Mouse (Mus musculus): ENCODE results near the gene Tmcc2. TPM values are rescaled to one million over a fixed set of nuclear protein-coding genes. Genes with fewer than 3 reads are reported as not detected.

The Tmcc2 gene
- polyA plus RNA-seq, 1 experiment from 2014 or later: 52.9 TPM

DNA sequence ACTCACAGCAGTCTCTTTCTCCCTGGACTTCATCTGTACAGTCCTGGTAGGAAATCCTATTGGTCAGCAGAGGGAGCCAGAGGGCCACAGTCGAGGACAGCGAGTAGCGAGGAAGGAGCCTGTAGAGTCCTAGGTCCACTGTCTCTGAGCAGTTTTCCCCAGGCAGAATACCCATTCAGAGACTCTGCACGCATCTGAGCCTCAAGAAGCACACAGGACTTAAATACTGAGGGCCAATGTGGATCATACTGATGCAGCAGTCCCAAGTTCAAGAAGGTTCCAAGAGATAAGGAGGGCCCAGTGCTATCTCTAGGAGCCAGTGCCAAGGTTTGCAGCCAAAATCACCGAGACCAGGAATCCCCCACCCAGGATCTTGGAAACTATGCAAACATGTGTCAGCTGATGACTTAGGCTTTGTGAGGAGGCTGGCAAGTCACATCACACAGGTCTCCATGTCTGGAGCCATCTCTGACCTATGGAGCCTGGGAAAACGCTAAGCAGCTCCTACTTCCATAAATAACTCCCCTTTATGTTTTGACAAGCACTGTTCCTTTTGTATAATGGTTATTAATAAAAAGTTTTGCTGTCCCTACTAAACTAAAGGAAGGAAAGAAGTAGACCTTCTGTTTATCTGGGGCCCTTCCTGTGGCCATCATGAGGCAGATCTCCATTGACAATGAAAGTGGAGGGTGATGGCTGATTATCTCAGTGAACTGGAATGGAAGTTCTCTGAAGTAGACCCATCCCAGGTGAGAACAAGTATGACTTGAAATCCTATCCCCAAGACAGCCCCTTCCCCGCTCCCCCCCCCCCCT lies 23.2 kb downstream of the Tmcc2 start:
- Histone ChIP-seq H3K27ac (ENCODE audit: poor library complexity, severe bottlenecking) (peak overlapping the region; percentile 67), H3K4me3 (peak overlapping the region; percentile 32), H3K9ac (peak overlapping the region; percentile 44; the same call in 1 of the 2 replicates), H3K27me3 (replicated peaks) (no peaks in the 10 kb centered on the region), H3K9me3 (replicated peaks) (no peaks in the 10 kb centered on the region), H3K4me1 (replicated peaks) (peaks cover 62% of the 10 kb centered on the region), H3K4me2 (no peak overlapping the region; the same call in 1 of the 2 replicates), H3K36me3 (peaks cover 7% of the 10 kb centered on the region)
- WGBS: 22% methylated on average over 7 of the region's 7 CpGs
- ATAC-seq (ENCODE audit: insufficient number of reproducible peaks, low FRiP score): peak; percentile 89

DNA sequence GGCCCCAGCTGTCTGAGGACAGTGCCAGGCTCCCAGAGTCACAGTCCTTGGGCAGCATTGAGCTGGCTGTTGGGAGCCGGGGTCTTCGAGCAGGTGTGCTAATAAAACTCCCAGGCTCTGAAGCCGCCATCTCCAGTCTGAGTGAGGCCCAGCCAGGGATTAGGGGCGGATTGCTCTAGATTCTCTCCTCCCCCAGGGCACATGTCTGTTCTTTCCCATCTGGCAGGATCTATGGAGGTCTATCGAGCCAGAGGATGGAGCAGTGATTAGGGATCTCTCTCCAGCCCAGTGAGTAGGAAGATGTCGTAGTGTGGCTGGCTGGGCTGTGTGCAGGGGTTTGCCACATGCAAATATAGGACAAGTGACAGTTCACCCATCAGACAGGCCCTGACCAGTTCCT lies 24.1 kb downstream of the Tmcc2 start:
- 0 out of 2 replicates have a peak overlapping the region, but pooled peaks have one; percentile 67 for H3K27ac ChIP-seq (ENCODE audit: poor library complexity, severe bottlenecking)
- no peaks in the 10 kb centered on the region for H3K9me3 ChIP-seq (replicated peaks)
- peak overlapping the region; percentile 44; the same call in 1 of the 2 replicates for H3K9ac ChIP-seq
- no peaks in the 10 kb centered on the region for H3K27me3 ChIP-seq (replicated peaks)
- no peak for ATAC-seq (ENCODE audit: insufficient number of reproducible peaks, low FRiP score)
- no peak overlapping the region for H3K4me2 ChIP-seq
- 82% methylated on average over 6 of the region's 6 CpGs for WGBS
- peaks cover 10% of the 10 kb centered on the region for H3K36me3 ChIP-seq
- peaks cover 62% of the 10 kb centered on the region for H3K4me1 ChIP-seq (replicated peaks)
- peak overlapping the region; percentile 32 for H3K4me3 ChIP-seq

DNA sequence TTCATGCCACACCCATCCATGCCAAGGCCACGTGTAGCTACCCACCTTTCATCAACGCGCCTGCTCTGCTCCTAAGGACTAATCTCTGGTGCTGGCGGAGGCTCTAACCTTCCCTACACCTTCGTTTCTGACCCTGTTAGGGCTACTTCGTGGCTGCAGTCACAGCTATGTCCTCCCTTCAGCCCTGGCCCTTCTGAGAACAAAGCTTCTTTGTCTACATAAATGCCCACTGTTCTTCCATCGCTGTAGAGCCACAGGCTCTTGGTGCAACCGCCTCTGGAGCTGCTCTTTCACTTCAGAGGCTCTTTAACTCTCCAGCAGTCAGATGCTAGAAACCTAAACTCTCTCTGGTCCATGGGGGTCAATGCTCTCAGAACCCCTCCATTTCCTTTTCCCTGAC lies 24.8 kb downstream of the Tmcc2 start:
- no peak overlapping the region for H3K27ac ChIP-seq (ENCODE audit: poor library complexity, severe bottlenecking)
- ATAC-seq (ENCODE audit: insufficient number of reproducible peaks, low FRiP score): no peak
- H3K4me1 ChIP-seq (replicated peaks): peaks cover 62% of the 10 kb centered on the region
- 72% methylated on average over 8 of the region's 8 CpGs for WGBS
- no peaks in the 10 kb centered on the region for H3K9me3 ChIP-seq (replicated peaks)
- H3K9ac ChIP-seq: peak overlapping the region; percentile 44
- H3K27me3 ChIP-seq (replicated peaks): no peaks in the 10 kb centered on the region
- H3K4me3 ChIP-seq: peak overlapping the region; percentile 32
- H3K4me2 ChIP-seq: peak overlapping the region; percentile 19; the same call in 1 of the 2 replicates
- H3K36me3 ChIP-seq: peaks cover 10% of the 10 kb centered on the region

DNA sequence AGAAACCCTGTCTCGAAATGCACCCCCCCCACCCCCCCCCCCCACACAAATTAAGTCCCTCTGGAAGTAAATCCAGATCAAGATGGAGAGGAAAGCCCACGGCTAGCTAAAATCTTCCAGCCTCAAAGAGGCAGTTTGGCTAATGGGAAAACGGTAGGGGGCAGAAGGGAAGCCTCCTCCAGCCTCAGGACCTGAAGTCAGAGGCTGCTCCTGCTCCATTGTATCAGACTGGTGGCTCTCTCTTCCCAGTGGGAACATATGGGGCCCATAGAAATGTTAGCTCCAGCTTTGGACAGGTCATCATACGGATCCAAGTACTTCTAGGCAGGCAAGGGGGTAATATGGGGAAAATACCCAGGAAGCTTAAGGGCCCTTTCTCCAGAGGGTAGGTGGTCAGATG lies 25.4 kb downstream of the Tmcc2 start:
- H3K4me1 ChIP-seq (replicated peaks): peaks cover 57% of the 10 kb centered on the region
- no peak overlapping the region for H3K27ac ChIP-seq (ENCODE audit: poor library complexity, severe bottlenecking)
- WGBS: 67% methylated on average over 4 of the region's 4 CpGs
- no peak overlapping the region for H3K9ac ChIP-seq
- 0 out of 2 replicates have a peak overlapping the region, but pooled peaks have one; percentile 2 for H3K4me2 ChIP-seq
- peak overlapping the region; percentile 32 for H3K4me3 ChIP-seq
- ATAC-seq (ENCODE audit: insufficient number of reproducible peaks, low FRiP score): no peak
- peaks cover 15% of the 10 kb centered on the region for H3K36me3 ChIP-seq
- H3K27me3 ChIP-seq (replicated peaks): no peaks in the 10 kb centered on the region
- H3K9me3 ChIP-seq (replicated peaks): no peaks in the 10 kb centered on the region

DNA sequence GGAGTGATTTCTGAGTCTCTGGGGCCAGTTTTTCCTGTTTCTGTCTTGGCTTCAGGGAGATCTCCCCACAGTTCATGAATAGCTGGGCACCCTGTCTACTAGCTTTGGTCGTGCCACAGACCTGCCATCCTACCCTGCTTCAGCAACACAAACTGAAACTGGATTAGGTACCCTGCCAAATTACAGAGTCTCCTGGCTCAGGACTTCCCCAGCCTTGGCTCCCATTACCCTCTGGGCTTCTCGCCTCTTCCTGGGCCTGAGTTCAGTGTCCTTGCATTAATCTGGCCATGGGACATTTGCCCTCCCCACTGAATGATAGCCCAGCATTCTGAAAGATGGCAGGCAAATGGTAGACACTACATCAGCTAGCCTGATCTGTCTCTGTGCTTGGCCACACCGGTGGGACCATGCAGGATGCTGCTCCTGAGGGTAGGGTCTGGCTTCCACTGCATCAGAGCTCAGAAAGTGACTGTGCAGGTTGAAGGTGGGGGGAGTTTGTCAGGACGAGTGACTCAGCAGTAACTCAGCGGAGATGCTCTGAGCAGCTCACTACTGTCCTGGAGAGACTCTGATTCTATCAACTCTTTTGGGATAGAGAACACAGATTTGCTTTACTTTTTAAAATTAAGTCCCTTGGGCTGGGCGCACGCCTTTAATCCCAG lies 26.1 kb downstream of the Tmcc2 start:
- ATAC-seq (ENCODE audit: insufficient number of reproducible peaks, low FRiP score): no peak
- no peaks in the 10 kb centered on the region for H3K27me3 ChIP-seq (replicated peaks)
- H3K9ac ChIP-seq: peak overlapping the region; percentile 25; the same call in 1 of the 2 replicates
- H3K9me3 ChIP-seq (replicated peaks): no peaks in the 10 kb centered on the region
- H3K27ac ChIP-seq (ENCODE audit: poor library complexity, severe bottlenecking): no peak overlapping the region
- 84% methylated on average over 7 of the region's 7 CpGs for WGBS
- peak overlapping the region; percentile 39 for H3K4me2 ChIP-seq
- peaks cover 21% of the 10 kb centered on the region for H3K36me3 ChIP-seq
- peaks cover 50% of the 10 kb centered on the region for H3K4me1 ChIP-seq (replicated peaks)
- peak overlapping the region; percentile 32 for H3K4me3 ChIP-seq

DNA sequence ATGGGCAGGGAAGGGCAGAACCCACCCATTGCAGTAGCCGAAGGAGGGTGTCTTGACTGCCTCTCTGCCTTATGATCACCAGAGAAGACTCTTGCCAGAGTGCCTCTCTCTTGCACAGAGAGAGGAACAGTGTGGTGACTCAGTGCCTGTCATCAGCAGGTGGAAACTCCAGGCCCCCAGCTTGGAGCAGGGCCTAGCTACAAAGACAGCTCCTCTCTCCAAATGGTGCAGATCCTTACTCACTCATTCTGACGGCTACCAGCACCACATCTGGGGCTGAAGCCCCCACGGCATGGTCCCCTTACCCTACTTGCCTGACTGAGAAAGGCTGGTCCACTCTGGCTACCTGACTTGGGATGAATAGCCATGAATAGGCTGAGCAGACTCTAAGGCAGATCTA lies 26.7 kb downstream of the Tmcc2 start:
- H3K9ac ChIP-seq: peak overlapping the region; percentile 25; the same call in 1 of the 2 replicates
- ATAC-seq (ENCODE audit: insufficient number of reproducible peaks, low FRiP score): no peak
- 65% methylated on average over 3 of the region's 3 CpGs for WGBS
- H3K27me3 ChIP-seq (replicated peaks): no peaks in the 10 kb centered on the region
- no peaks in the 10 kb centered on the region for H3K9me3 ChIP-seq (replicated peaks)
- H3K4me1 ChIP-seq (replicated peaks): peaks cover 50% of the 10 kb centered on the region
- H3K36me3 ChIP-seq: peaks cover 28% of the 10 kb centered on the region
- 0 out of 2 replicates have a peak overlapping the region, but pooled peaks have one; percentile 25 for H3K27ac ChIP-seq (ENCODE audit: poor library complexity, severe bottlenecking)
- H3K4me2 ChIP-seq: peak overlapping the region; percentile 39
- peak overlapping the region; percentile 32 for H3K4me3 ChIP-seq

DNA sequence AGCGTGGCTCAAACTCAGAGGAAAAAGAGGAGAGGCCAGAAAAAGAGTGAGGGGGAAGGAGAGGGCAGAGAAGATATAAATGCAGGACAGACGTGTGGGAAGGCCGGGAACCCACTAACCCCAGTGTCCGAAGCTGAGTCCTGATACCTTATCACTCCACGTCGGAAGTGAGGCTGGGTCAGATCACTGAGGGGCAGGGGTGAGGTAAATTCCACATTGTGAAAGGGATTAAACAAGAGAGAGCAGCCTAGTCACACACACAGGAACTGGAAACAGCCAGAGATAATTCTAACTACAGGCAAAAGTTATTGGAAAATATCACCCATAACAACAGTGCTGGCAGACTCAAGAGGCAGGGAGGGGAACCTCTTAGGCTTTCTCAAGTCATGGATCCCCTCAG lies 29.1 kb downstream of the Tmcc2 start:
- H3K36me3 ChIP-seq: peaks cover 50% of the 10 kb centered on the region
- ATAC-seq (ENCODE audit: insufficient number of reproducible peaks, low FRiP score): peak; percentile 22; the same call in 1 of the 2 replicates
- peak overlapping the region; percentile 5; the same call in 1 of the 2 replicates for H3K4me2 ChIP-seq
- H3K27me3 ChIP-seq (replicated peaks): no peaks in the 10 kb centered on the region
- WGBS: 8% methylated on average over 6 of the region's 6 CpGs
- H3K4me3 ChIP-seq: no peak overlapping the region
- H3K9ac ChIP-seq: no peak overlapping the region
- no peaks in the 10 kb centered on the region for H3K9me3 ChIP-seq (replicated peaks)
- H3K27ac ChIP-seq (ENCODE audit: poor library complexity, severe bottlenecking): peak overlapping the region; percentile 74
- H3K4me1 ChIP-seq (replicated peaks): peaks cover 39% of the 10 kb centered on the region

DNA sequence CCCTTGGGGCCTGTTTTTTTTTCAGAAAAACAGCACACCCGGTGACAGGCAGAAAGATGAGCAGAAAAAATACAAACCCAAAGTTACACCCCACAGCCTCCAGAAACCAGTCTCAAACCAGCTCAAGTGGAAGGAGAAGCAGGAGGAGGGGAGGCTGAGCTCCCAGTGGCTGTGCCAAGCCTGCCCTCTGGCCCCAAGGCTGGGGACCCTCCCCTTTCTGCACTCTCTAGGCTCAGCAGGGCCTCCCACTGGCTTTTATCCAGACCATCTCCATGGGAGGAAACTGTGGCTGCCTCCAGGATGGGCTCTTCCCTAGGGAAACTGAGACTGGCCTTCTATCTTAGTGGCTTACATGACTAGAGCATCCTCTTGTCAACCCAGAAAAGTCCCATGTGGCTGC lies 34.2 kb downstream of the Tmcc2 start:
- Histone ChIP-seq H3K9me3 (replicated peaks) (no peaks in the 10 kb centered on the region), H3K9ac (no peak overlapping the region), H3K27ac (ENCODE audit: poor library complexity, severe bottlenecking) (no peak overlapping the region), H3K4me3 (no peak overlapping the region), H3K36me3 (peaks cover 44% of the 10 kb centered on the region), H3K27me3 (replicated peaks) (no peaks in the 10 kb centered on the region), H3K4me1 (replicated peaks) (peaks cover 32% of the 10 kb centered on the region), H3K4me2 (no peak overlapping the region)
- ATAC-seq (ENCODE audit: insufficient number of reproducible peaks, low FRiP score): no peak
- WGBS: 63% methylated on average over 1 of the region's 1 CpGs

DNA sequence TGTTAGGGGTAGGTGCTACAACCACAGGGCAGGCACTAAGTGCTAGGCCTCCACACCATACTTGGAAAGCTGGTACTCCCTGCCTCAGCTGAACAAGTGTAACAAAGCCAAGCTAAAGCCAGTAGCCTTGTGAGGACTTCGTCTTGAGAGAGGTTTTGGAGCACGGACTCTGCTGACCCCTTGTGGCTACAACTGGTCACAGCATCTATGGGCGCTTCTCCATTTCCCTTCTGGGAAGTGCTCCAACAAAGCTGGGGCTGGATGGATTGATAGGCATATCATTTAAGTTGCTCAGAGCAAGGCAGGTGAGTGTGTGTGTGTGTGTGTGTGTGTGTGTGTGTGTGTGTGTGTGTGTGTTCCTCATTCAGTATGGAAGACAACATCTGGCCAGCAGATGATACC lies 35.2 kb downstream of the Tmcc2 start:
- peak; percentile 52 for ATAC-seq (ENCODE audit: insufficient number of reproducible peaks, low FRiP score)
- WGBS: 0% methylated on average over 3 of the region's 3 CpGs
- H3K36me3 ChIP-seq: peaks cover 41% of the 10 kb centered on the region

DNA sequence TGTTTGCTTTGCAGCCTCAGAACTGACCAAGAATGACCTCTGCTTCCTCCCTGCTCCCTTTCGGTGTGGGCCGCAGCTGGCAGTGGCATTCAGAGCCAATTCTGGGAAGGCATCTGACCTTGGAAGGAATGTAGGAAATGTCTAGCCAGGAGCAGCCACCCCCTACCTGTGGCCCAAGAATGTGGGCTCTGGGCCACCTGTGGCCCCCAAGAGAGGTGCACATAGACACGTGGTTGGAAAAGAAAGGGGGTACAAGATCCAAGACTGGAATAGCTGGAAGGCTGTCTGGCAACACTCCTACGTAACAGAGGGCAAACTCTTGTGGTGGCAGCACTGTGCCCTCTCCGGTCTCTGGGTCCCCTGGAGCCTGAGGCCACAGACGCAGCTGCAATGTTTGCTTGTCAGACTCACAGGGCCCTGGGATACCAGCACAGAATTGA lies 35.9 kb downstream of the Tmcc2 start:
- Histone ChIP-seq H3K27me3 (replicated peaks) (no peaks in the 10 kb centered on the region), H3K36me3 (peaks cover 34% of the 10 kb centered on the region), H3K9me3 (replicated peaks) (peaks cover 7% of the 10 kb centered on the region; the same call in 1 of the 2 replicates), H3K4me1 (replicated peaks) (peaks cover 26% of the 10 kb centered on the region), H3K4me2 (no peak overlapping the region), H3K9ac (no peak overlapping the region), H3K4me3 (no peak overlapping the region), H3K27ac (ENCODE audit: poor library complexity, severe bottlenecking) (no peak overlapping the region)
- ATAC-seq (ENCODE audit: insufficient number of reproducible peaks, low FRiP score): no peak
- WGBS: 65% methylated on average over 6 of the region's 6 CpGs

More for the DNA sequence above, 35.2 kb downstream of the Tmcc2 start:
- no peak overlapping the region for H3K4me3 ChIP-seq
- peaks cover 26% of the 10 kb centered on the region for H3K4me1 ChIP-seq (replicated peaks)
- no peak overlapping the region for H3K4me2 ChIP-seq
- H3K27me3 ChIP-seq (replicated peaks): no peaks in the 10 kb centered on the region
- H3K27ac ChIP-seq (ENCODE audit: poor library complexity, severe bottlenecking): no peak overlapping the region
- H3K9me3 ChIP-seq (replicated peaks): peaks cover 3% of the 10 kb centered on the region; the same call in 1 of the 2 replicates
- no peak overlapping the region for H3K9ac ChIP-seq

DNA sequence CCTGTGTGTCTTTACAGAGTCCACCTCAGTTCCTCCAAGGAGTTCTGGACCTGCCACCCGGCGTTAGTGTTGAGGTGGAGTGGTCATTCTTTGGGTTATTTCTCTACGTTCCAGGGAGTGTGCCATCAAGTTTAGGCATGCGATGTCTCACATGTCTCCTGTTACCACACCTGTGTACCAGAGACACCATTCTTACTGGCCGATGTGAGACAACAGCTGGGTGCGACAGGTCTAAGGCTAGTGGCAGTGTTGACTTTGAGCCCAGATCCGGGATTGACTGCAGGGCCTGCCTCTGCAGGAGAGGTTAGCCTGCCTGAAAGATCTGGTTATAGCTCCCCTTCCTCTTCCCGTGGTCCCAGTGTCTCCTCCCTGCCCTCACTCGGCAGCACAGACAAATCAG lies 36.8 kb downstream of the Tmcc2 start:
- Histone ChIP-seq H3K4me3 (no peak overlapping the region), H3K27me3 (replicated peaks) (no peaks in the 10 kb centered on the region), H3K9me3 (replicated peaks) (peaks cover 7% of the 10 kb centered on the region; the same call in 1 of the 2 replicates), H3K4me1 (replicated peaks) (peaks cover 26% of the 10 kb centered on the region), H3K9ac (no peak overlapping the region), H3K4me2 (no peak overlapping the region), H3K27ac (ENCODE audit: poor library complexity, severe bottlenecking) (no peak overlapping the region), H3K36me3 (peaks cover 24% of the 10 kb centered on the region)
- ATAC-seq (ENCODE audit: insufficient number of reproducible peaks, low FRiP score): no peak
- 75% methylated on average over 9 of the region's 9 CpGs for WGBS

Measured in heart, embryonic 12.5 days (tissue).